Mouse (Mus musculus) kidney, adult 2 months (tissue): ENCODE data around the gene Cckbr.

Experiments
- CTCF ChIP-seq: fragments of 200-500 bp; conservative IDR thresholded peaks from 2 replicates; pipeline ENCODE4 v1.5.1; 2011; ENCODE audit warnings: low read depth, mild to moderate bottlenecking, control low read depth, low read length, moderate library complexity, mixed read lengths; ENCODE audit not compliant: insufficient read depth, insufficient read length
- POLR2A ChIP-seq: fragments of 200-500 bp; IDR thresholded peaks from one replicate; pipeline ENCODE4 v1.6.1; 2011; ENCODE audit warnings: low read depth, low read length, control low read depth

DNA sequence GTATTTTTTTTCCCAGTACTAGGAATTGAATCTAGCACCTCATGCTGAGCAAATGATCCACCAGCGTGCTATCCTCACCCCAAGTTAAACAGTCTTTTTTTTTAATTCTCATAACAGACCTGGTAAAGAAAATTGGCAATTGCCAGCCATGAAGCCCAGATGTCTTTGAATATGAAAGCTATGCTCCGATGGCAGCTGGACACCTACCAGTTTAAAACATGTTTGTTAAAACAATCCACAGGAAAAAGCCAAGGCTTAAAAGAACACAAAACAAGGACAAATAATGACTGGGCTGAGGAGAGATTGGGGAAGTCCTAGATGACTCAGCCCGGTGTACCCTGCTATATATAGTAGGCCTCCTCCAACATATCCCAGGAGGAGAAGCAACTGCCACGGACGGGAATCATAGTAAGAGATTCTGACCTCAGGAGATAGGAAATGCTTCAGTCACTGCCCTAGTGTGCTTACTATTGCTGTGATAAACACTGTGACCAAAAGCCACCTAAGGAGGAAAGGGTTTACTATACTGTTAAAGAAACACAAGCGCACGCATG is 49.9 kb downstream of the Cckbr start:
- TF ChIP-seq CTCF, result no peak
- TF ChIP-seq POLR2A, result no peak
